Mouse (Mus musculus): ENCODE data around the gene Mapk7.

The Mapk7 gene

GRCm38 (mm10) chr11:61465422-61465821 lies 28.8 kb downstream of the Mapk7 start:
- DNase-seq (ENCODE audit: low spot score): no peak

DNA sequence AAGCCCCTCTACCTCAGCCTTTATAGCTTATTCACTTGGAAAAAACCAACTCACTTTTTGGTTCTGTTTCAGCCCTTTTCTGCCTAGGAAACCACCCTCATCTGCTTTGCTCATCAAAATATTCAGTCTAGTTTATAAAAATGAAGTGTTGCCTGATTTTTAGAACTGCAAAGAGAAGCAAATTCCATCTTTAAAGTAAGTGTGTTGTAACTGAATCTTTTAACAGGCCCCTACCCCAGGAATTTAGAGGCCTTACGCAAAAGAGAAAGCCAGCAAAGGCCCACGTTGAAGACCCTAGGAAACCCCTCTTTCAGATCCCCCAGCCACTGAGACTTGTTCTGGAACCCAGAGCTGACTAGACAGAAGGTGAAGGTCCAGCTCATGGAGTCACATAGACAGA lies 30.1 kb downstream of the Mapk7 start:
- no peak for DNase-seq (ENCODE audit: low spot score)

- no peak for DNase-seq (ENCODE audit: low spot score)
Measured at GRCm38 (mm10) chr11:61449499-61450292, 44.5 kb downstream of the Mapk7 start.

DNA sequence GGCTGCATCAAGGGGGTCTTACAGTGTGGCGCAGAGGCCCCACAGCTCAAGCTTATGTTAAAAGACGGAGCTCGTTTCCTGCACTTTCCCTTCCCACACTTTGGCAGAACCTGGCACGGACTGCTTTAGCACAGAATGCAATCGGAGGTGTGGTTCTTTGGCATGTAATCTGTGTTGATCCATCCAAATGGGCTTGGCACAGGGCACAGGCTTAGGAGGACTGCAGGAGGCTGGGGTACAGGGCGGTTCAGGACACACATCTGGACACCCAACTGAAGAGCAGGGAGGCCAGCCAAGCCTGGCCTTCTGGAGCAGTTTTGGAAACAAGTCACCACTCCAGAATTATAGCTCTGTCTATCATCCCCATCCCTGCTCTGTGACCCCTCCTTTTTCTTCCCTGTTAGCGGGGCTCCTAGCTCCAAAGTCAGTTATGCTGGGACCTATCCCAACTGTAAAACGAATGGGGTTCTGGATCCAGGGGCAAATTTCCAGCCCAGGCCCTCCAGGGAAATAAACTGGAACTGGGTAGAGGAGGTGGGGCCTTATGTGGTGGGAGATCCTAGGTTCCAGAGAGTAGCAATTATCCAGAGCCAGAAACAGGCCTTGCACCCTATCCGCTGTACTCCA lies 45.5 kb downstream of the Mapk7 start:
- no peak for DNase-seq (ENCODE audit: low spot score)

GRCm38 (mm10) chr11:61448041-61448440 lies 46.2 kb downstream of the Mapk7 start:
- DNase-seq (ENCODE audit: low spot score): no peak

DNA sequence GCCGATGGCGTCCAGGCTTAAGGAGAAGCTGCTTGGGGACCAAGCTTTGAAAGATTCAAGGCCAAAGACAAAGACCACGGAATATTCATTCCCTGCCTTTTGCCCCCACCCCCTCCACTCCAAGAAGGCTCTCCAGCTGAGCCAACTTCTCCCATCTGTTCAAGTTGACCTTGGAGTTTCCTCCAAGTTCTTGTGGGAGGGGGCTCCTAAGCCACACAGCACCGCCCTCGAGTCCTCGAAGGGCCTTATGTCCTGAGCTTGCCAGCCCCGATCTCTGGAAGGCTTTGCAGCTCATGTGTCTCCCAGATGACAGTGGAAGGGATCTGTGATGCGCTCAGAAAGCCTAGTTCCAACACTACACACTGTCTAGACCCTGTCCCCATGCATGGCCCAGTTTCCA lies 46.9 kb downstream of the Mapk7 start:
- no peak for DNase-seq (ENCODE audit: low spot score)

DNA sequence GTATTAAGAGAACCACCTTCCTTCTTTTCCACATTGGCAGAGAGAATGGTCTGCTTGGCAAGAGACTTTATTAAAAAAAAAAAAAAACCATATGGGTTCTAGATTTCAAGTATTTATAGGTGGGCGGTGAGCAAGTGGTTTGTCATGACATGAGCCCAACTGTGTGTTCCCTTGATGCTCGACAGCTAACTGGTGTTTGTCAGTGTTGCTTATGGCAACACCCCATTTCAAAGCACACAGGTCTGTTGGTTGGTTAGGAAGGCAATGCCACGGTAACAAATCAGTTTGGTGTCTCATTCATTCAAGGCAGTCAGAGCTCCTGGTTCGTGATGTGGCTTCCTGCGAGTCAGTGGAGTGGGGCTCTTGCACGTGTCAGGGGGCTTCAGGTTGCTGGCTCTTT lies 50.4 kb downstream of the Mapk7 start:
- no peak for DNase-seq (ENCODE audit: low spot score)

GRCm38 (mm10) chr11:61441670-61442069 lies 52.5 kb downstream of the Mapk7 start:
- DNase-seq (ENCODE audit: low spot score): no peak

GRCm38 (mm10) chr11:61440416-61440815 lies 53.8 kb downstream of the Mapk7 start:
- no peak for DNase-seq (ENCODE audit: low spot score)

DNA sequence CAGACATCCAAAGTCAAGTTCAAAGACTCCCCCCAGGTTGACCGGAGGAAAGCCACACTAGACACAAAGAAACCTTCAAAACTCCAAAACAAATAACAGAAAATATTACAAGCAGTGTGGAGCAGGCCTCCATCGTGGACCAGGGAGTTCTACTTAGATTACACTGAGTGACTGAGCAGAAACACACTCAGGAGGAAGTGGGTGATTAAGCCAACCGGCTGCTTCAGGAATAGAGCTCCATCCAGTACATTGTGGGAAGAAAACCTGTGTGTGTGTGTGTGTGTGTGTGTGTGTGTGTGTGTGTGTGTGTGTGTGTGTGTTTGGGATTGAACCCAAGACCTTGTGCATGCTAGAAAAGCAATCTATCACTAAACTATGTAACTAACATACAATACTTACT lies 55.0 kb downstream of the Mapk7 start:
- DNase-seq (ENCODE audit: low spot score): no peak
